Mouse (Mus musculus): ENCODE data around the gene Diaph3. TPM values are rescaled to one million over a fixed set of nuclear protein-coding genes. Genes with fewer than 3 reads are reported as not detected.

Diaph3 gene
- polyA plus RNA-seq, 1 experiment from 2014 or later: 3.0 TPM

- H3K4me3 ChIP-seq (replicated peaks): no peak overlapping the region
- WGBS: 93% methylated on average over 4 of the region's 4 CpGs
- H3K9ac ChIP-seq (replicated peaks): no peak overlapping the region
- H3K27ac ChIP-seq (replicated peaks): no peak overlapping the region
- H3K9me3 ChIP-seq (replicated peaks): no peaks in the 10 kb centered on the region
- no peaks in the 10 kb centered on the region for H3K4me1 ChIP-seq
- no peaks in the 10 kb centered on the region for H3K27me3 ChIP-seq (replicated peaks)
- ATAC-seq (ENCODE audit: low FRiP score): no peak
- H3K36me3 ChIP-seq: no peaks in the 10 kb centered on the region
- no peak overlapping the region for H3K4me2 ChIP-seq
Observed at GRCm38 (mm10) chr14:86757132-86757531, 383.9 kb downstream of the Diaph3 start.

GRCm38 (mm10) chr14:86750351-86750750, 390.7 kb downstream of the Diaph3 start:
- Histone ChIP-seq H3K27ac (replicated peaks) (no peak overlapping the region), H3K9me3 (replicated peaks) (no peaks in the 10 kb centered on the region), H3K4me3 (replicated peaks) (no peak overlapping the region), H3K36me3 (no peaks in the 10 kb centered on the region), H3K27me3 (replicated peaks) (no peaks in the 10 kb centered on the region), H3K9ac (replicated peaks) (no peak overlapping the region), H3K4me1 (peaks cover 18% of the 10 kb centered on the region), H3K4me2 (no peak overlapping the region)
- WGBS: 79% methylated on average over 7 of the region's 7 CpGs
- ATAC-seq (ENCODE audit: low FRiP score): no peak

GRCm38 (mm10) chr14:86749425-86749824, 391.6 kb downstream of the Diaph3 start:
- H3K4me1 ChIP-seq: peaks cover 18% of the 10 kb centered on the region
- H3K27me3 ChIP-seq (replicated peaks): no peaks in the 10 kb centered on the region
- peak overlapping the region; percentile 49; the same call in 1 of the 2 replicates for H3K4me2 ChIP-seq
- ATAC-seq (ENCODE audit: low FRiP score): peak; percentile 46; the same call in 1 of the 2 replicates
- H3K4me3 ChIP-seq (replicated peaks): no peak overlapping the region
- H3K9ac ChIP-seq (replicated peaks): no peak overlapping the region
- no peaks in the 10 kb centered on the region for H3K36me3 ChIP-seq
- 43% methylated on average over 4 of the region's 4 CpGs for WGBS
- H3K27ac ChIP-seq (replicated peaks): peak overlapping the region; percentile 75
- H3K9me3 ChIP-seq (replicated peaks): no peaks in the 10 kb centered on the region

- H3K36me3 ChIP-seq: no peaks in the 10 kb centered on the region
- peaks cover 18% of the 10 kb centered on the region for H3K4me1 ChIP-seq
- ATAC-seq (ENCODE audit: low FRiP score): peak; percentile 97
- no peaks in the 10 kb centered on the region for H3K27me3 ChIP-seq (replicated peaks)
- peak overlapping the region; percentile 49 for H3K4me2 ChIP-seq
- no peak overlapping the region for H3K9ac ChIP-seq (replicated peaks)
- no peaks in the 10 kb centered on the region for H3K9me3 ChIP-seq (replicated peaks)
- peak overlapping the region; percentile 75 for H3K27ac ChIP-seq (replicated peaks)
- WGBS: 10% methylated on average over 7 of the region's 7 CpGs
- H3K4me3 ChIP-seq (replicated peaks): peak overlapping the region; percentile 12
Observed at GRCm38 (mm10) chr14:86748876-86749275, 392.2 kb downstream of the Diaph3 start.

GRCm38 (mm10) chr14:86744523-86744922, 396.5 kb downstream of the Diaph3 start:
- H3K4me2 ChIP-seq: no peak overlapping the region
- WGBS: 93% methylated on average over 6 of the region's 6 CpGs
- no peaks in the 10 kb centered on the region for H3K27me3 ChIP-seq (replicated peaks)
- no peak overlapping the region for H3K4me3 ChIP-seq (replicated peaks)
- peaks cover 13% of the 10 kb centered on the region for H3K4me1 ChIP-seq
- H3K27ac ChIP-seq (replicated peaks): no peak overlapping the region
- no peak overlapping the region for H3K9ac ChIP-seq (replicated peaks)
- ATAC-seq (ENCODE audit: low FRiP score): no peak
- no peaks in the 10 kb centered on the region for H3K9me3 ChIP-seq (replicated peaks)
- no peaks in the 10 kb centered on the region for H3K36me3 ChIP-seq

GRCm38 (mm10) chr14:86741855-86742531, 399.0 kb downstream of the Diaph3 start:
- H3K4me2 ChIP-seq: no peak overlapping the region
- no peaks in the 10 kb centered on the region for H3K27me3 ChIP-seq (replicated peaks)
- no peaks in the 10 kb centered on the region for H3K4me1 ChIP-seq
- WGBS: 95% methylated on average over 7 of the region's 7 CpGs
- ATAC-seq (ENCODE audit: low FRiP score): no peak
- no peak overlapping the region for H3K9ac ChIP-seq (replicated peaks)
- H3K4me3 ChIP-seq (replicated peaks): no peak overlapping the region
- no peaks in the 10 kb centered on the region for H3K9me3 ChIP-seq (replicated peaks)
- H3K36me3 ChIP-seq: no peaks in the 10 kb centered on the region
- no peak overlapping the region for H3K27ac ChIP-seq (replicated peaks)

GRCm38 (mm10) chr14:86738916-86739315, 402.1 kb downstream of the Diaph3 start:
- H3K36me3 ChIP-seq: no peaks in the 10 kb centered on the region
- ATAC-seq (ENCODE audit: low FRiP score): no peak
- H3K27me3 ChIP-seq (replicated peaks): no peaks in the 10 kb centered on the region
- no peaks in the 10 kb centered on the region for H3K4me1 ChIP-seq
- no peak overlapping the region for H3K4me2 ChIP-seq
- no peaks in the 10 kb centered on the region for H3K9me3 ChIP-seq (replicated peaks)
- H3K9ac ChIP-seq (replicated peaks): no peak overlapping the region
- 28% methylated on average over 5 of the region's 5 CpGs for WGBS
- no peak overlapping the region for H3K4me3 ChIP-seq (replicated peaks)
- no peak overlapping the region for H3K27ac ChIP-seq (replicated peaks)

GRCm38 (mm10) chr14:86736646-86737045, 404.4 kb downstream of the Diaph3 start:
- no peak for ATAC-seq (ENCODE audit: low FRiP score)
- no peak overlapping the region for H3K9ac ChIP-seq (replicated peaks)
- no peaks in the 10 kb centered on the region for H3K9me3 ChIP-seq (replicated peaks)
- WGBS: 95% methylated on average over 1 of the region's 1 CpGs
- no peaks in the 10 kb centered on the region for H3K36me3 ChIP-seq
- no peaks in the 10 kb centered on the region for H3K27me3 ChIP-seq (replicated peaks)
- H3K4me3 ChIP-seq (replicated peaks): no peak overlapping the region
- no peak overlapping the region for H3K27ac ChIP-seq (replicated peaks)
- no peak overlapping the region for H3K4me2 ChIP-seq
- H3K4me1 ChIP-seq: no peaks in the 10 kb centered on the region

GRCm38 (mm10) chr14:86731300-86731699, 409.7 kb downstream of the Diaph3 start:
- no peaks in the 10 kb centered on the region for H3K9me3 ChIP-seq (replicated peaks)
- H3K9ac ChIP-seq (replicated peaks): no peak overlapping the region
- 8% methylated on average over 1 of the region's 1 CpGs for WGBS
- H3K4me2 ChIP-seq: no peak overlapping the region
- H3K4me1 ChIP-seq: no peaks in the 10 kb centered on the region
- no peak overlapping the region for H3K27ac ChIP-seq (replicated peaks)
- no peaks in the 10 kb centered on the region for H3K36me3 ChIP-seq
- H3K27me3 ChIP-seq (replicated peaks): no peaks in the 10 kb centered on the region
- no peak overlapping the region for H3K4me3 ChIP-seq (replicated peaks)
- ATAC-seq (ENCODE audit: low FRiP score): no peak

GRCm38 (mm10) chr14:86729617-86730098, 411.4 kb downstream of the Diaph3 start:
- Histone ChIP-seq H3K4me2 (no peak overlapping the region), H3K9ac (replicated peaks) (no peak overlapping the region), H3K27ac (replicated peaks) (no peak overlapping the region), H3K9me3 (replicated peaks) (no peaks in the 10 kb centered on the region), H3K4me1 (no peaks in the 10 kb centered on the region), H3K27me3 (replicated peaks) (no peaks in the 10 kb centered on the region), H3K36me3 (no peaks in the 10 kb centered on the region), H3K4me3 (replicated peaks) (no peak overlapping the region)
- WGBS: 41% methylated on average over 4 of the region's 4 CpGs
- ATAC-seq (ENCODE audit: low FRiP score): no peak

GRCm38 (mm10) chr14:86727538-86728045, 413.4 kb downstream of the Diaph3 start:
- no peaks in the 10 kb centered on the region for H3K36me3 ChIP-seq
- no peaks in the 10 kb centered on the region for H3K27me3 ChIP-seq (replicated peaks)
- no peak overlapping the region for H3K9ac ChIP-seq (replicated peaks)
- no peak overlapping the region for H3K4me3 ChIP-seq (replicated peaks)
- no peak overlapping the region for H3K4me2 ChIP-seq
- H3K9me3 ChIP-seq (replicated peaks): no peaks in the 10 kb centered on the region
- H3K27ac ChIP-seq (replicated peaks): no peak overlapping the region
- ATAC-seq (ENCODE audit: low FRiP score): no peak
- 92% methylated on average over 5 of the region's 5 CpGs for WGBS
- no peaks in the 10 kb centered on the region for H3K4me1 ChIP-seq

- H3K4me2 ChIP-seq: no peak overlapping the region
- no peak overlapping the region for H3K9ac ChIP-seq (replicated peaks)
- H3K4me3 ChIP-seq (replicated peaks): no peak overlapping the region
- no peaks in the 10 kb centered on the region for H3K36me3 ChIP-seq
- WGBS: 93% methylated on average over 6 of the region's 6 CpGs
- H3K4me1 ChIP-seq: no peaks in the 10 kb centered on the region
- no peak overlapping the region for H3K27ac ChIP-seq (replicated peaks)
- H3K27me3 ChIP-seq (replicated peaks): no peaks in the 10 kb centered on the region
- no peak for ATAC-seq (ENCODE audit: low FRiP score)
- no peaks in the 10 kb centered on the region for H3K9me3 ChIP-seq (replicated peaks)
Observed at GRCm38 (mm10) chr14:86721768-86722167, 419.3 kb downstream of the Diaph3 start.
